Mouse (Mus musculus): ENCODE measurements around the gene Adgrl3. TPM values are rescaled to one million over a fixed set of nuclear protein-coding genes. Genes with fewer than 3 reads are reported as not detected.

Adgrl3 gene
- polyA plus RNA-seq (2021; fragmentation: Nextera tagmentation), result 22.0 and 26.1 TPM in 2 replicates
- long read RNA-seq, experiment 1, partial matches to known transcripts, result 23 of 58 reads
- long read RNA-seq, experiment 1, other reads (novel, unspliced or antisense), result 34 of 58 reads
- long read RNA-seq, experiment 2, partial matches to known transcripts, result 21 of 59 reads
- long read RNA-seq, experiment 2, other reads (novel, unspliced or antisense), result 36 of 59 reads

DNA sequence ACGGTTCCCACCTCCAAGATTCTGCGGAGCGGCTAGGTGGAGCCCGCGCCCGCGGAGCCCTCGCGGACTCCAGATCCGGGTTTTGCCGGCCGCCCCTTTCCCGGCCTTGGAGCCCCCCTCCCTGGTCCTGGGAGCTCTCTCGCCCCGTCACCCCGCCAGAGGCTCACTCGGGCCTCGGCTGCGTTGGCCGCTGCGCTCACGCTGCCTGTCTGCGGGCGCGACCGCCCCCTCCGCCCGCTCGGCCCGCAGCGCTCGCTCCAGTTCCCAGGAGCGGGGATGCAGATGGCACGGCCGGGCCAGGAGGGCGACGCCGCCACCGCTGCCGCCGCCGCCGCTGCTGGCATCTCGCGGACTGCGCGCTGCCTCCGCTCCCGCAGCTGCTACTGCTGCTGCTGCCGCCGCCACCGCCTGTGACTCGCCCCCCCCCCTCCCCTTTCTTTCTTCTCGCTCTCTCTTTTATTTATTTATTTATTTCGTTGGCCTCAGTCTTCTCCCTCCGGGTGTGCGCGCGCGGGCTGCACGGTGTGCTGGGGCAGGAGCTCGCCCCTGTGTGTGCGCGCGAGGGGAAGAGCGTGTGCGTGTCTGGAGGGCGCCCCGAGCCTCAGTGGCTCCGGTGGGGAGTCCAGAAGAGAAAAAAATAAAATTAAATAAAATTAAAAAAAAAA lies at the start of gene Adgrl3:
Gene Adgrl3, plus strand, starts transcription at position 549 of the 665 bp plus-strand sequence.

Small RNAs within 50 kb of the gene (microRNA-seq; reads per million reads assigned to microRNA genes)
- gene Gm22048, result not detected

All from layer of hippocampus, adult 6 months (tissue).